Mouse (Mus musculus) G1E (cell line): ENCODE results near the gene Traf3. TPM values are rescaled to one million over a fixed set of nuclear protein-coding genes. Genes with fewer than 3 reads are reported as not detected.

Experiments used
- ATAC-seq: 2 replicates; pipeline ENCODE4 v1.8.0; 2016; ENCODE audit warnings: mild to moderate bottlenecking; ENCODE audit not compliant: insufficient number of reproducible peaks, poor library complexity, low FRiP score, severe bottlenecking; ENCODE audit errors: extremely low read depth
- DNase-seq: peaks from one replicate; pipeline ENCODE4 v3.0.0; 2012; ENCODE audit warnings: low spot score
- H3K27me3 ChIP-seq: 2 replicates; pipeline ENCODE4 v1.6.1; 2012; ENCODE audit warnings: mild to moderate bottlenecking, low read length, inconsistent platforms; ENCODE audit not compliant: insufficient read depth
- H3K36me3 ChIP-seq: replicated peaks from 2 replicates; pipeline ENCODE3; 2012; ENCODE audit warnings: mild to moderate bottlenecking, inconsistent platforms
- H3K4me1 ChIP-seq: 2 replicates; pipeline ENCODE4 v1.6.1; 2012; ENCODE audit warnings: low read depth, low read length, inconsistent platforms, mixed read lengths; ENCODE audit not compliant: insufficient read depth
- H3K4me3 ChIP-seq: 2 replicates; pipeline ENCODE4 v1.5.1; 2012; ENCODE audit warnings: low read depth, mild to moderate bottlenecking, inconsistent platforms, low read length, moderate library complexity, mixed read lengths
- H3K9me3 ChIP-seq: replicated peaks from 2 replicates; pipeline ENCODE4 v1.6.1; 2012; ENCODE audit warnings: inconsistent platforms
- CTCF ChIP-seq: IDR thresholded peaks from 2 replicates; pipeline ENCODE4 v1.5.1; 2012; ENCODE audit warnings: low read depth, low read length, inconsistent platforms, mixed read lengths
- GATA1 ChIP-seq: IDR thresholded peaks from 2 replicates; pipeline ENCODE4 v1.6.1; 2012; ENCODE audit warnings: borderline replicate concordance, low read length, inconsistent platforms, mixed read lengths
- GATA2 ChIP-seq: IDR thresholded peaks from 2 replicates; pipeline ENCODE4 v1.6.1; 2012; ENCODE audit warnings: low read depth, low read length, inconsistent platforms, borderline replicate concordance
- POLR2AphosphoS5 ChIP-seq: IDR thresholded peaks from 2 replicates; pipeline ENCODE4 v1.6.1; 2012; ENCODE audit warnings: low read depth, low read length, inconsistent platforms; ENCODE audit not compliant: insufficient replicate concordance
- TAL1 ChIP-seq: conservative IDR thresholded peaks from 2 replicates; pipeline ENCODE4 v1.6.1; 2012; ENCODE audit warnings: low read depth, low read length, inconsistent platforms, mixed read lengths
- polyA plus RNA-seq: library from polyadenylated mRNA; stranded (reverse); fragments of >175 nt; gene quantifications from 2 replicates; pipeline ENCODE4 v1.2.3, GENCODE M21; 2012
- total RNA-seq, 2 experiments: library from RNA; stranded (forward) in 1 of 2; stranded (reverse) in 1 of 2; fragments of 200-1000 nt in 1 of 2; fragments of >200 nt in 1 of 2; fragmentation: Nextera tagmentation in 1 of 2; gene quantifications; 2 replicates each; pipeline ENCODE4 v1.2.3; 2014 to 2017

Gene Traf3
- total and polyA plus RNA-seq, 3 experiments, result 0.16 TPM; not detected in 2

DNA sequence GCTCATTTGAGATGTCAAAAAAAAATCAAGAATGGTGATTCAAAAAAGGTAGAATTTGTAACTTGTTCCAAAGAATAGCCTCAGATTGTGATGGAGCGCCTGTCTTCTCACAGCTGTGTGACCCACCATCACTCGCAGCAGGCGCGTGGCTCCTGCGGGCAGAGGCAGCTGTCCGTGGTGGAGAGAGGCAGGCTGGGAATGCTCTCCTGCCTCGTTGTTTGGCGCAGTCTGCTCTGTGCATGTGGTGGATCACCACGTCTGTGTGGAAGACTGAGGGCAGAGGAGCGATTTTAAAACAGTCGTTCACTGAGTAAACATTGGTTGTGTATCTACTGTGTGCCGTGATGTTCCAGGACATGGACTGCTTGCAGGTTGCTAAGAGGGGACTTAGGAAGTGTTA lies 77.6 kb downstream of the Traf3 start:
- DNase-seq (no peak), ATAC-seq (no peak)
- H3K36me3 ChIP-seq, result no peaks in the 10 kb centered on the region
- no peak overlapping the region for H3K4me3 ChIP-seq
- H3K27me3 ChIP-seq, result peaks cover 48% of the 10 kb centered on the region
- H3K9me3 ChIP-seq, result no peaks in the 10 kb centered on the region
- H3K4me1 ChIP-seq, result peaks cover 15% of the 10 kb centered on the region
- TF ChIP-seq TAL1, result no peak
- no peak for TF ChIP-seq POLR2AphosphoS5
- no peak for TF ChIP-seq GATA1
- no peak for TF ChIP-seq CTCF
- no peak for TF ChIP-seq GATA2

DNA sequence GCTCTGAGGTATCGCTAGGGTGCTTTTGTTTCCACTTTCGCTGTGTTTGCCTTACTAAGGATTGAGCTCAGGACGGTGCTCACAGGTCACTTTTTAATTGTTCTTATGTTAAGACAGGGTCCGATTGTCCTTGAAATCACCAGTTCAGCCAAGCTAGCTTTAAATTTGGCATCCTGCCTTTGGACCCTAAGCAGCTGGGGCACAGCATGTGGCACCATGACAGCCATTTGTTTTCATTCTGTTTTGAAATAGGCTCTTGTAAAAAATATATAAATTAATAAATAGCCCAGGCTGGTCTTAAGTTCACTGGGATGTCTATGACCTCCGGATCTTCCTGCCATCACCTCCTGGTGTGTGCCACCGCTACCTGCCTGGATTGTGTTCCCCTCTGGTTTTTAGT lies 78.9 kb downstream of the Traf3 start:
- TF ChIP-seq CTCF (no peak), GATA2 (no peak), GATA1 (no peak), POLR2AphosphoS5 (no peak), TAL1 (no peak)
- Histone ChIP-seq H3K4me1 (peaks cover 22% of the 10 kb centered on the region), H3K36me3 (no peaks in the 10 kb centered on the region), H3K27me3 (peaks cover 46% of the 10 kb centered on the region), H3K4me3 (no peak overlapping the region), H3K9me3 (no peaks in the 10 kb centered on the region)
- ATAC-seq, result no peak
- no peak for DNase-seq

DNA sequence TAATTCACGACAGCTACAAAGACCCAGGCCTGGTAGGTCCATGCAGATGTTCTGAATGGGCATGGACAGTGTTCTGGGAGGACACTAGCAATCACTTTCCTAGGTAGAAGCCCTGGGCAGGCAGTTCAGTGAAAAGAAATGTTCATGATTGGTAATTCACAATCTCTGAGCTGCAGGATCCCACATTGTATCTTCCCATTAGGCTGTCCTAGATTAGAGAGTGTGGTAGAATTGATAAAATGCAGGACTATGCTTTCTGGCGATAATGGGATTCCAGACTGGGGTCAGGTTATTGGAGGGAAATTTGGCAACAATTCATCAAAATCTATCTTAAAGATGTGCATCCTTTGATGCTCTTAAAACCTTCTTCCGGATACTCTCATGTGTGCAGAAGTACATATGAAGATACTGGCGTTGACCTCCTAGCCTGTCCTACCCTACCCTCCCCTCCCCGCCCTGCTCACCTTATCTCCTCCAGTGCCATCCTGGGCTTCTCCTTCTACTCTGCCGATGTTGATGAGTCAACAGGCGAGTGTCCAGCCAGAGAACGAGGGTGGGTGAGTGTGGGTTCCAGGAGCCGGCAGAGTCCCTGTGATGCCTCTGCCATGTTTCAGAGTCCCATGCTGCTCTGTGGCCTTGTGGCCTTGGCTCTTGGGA lies 80.8 kb downstream of the Traf3 start:
- no peak overlapping the region for H3K4me3 ChIP-seq
- peaks cover 47% of the 10 kb centered on the region for H3K27me3 ChIP-seq
- H3K4me1 ChIP-seq, result peaks cover 32% of the 10 kb centered on the region
- TF ChIP-seq POLR2AphosphoS5 (no peak), GATA1 (no peak), TAL1 (no peak), GATA2 (no peak), CTCF (no peak)
- ATAC-seq (no peak), DNase-seq (no peak)
- H3K36me3 ChIP-seq, result no peaks in the 10 kb centered on the region
- H3K9me3 ChIP-seq, result no peaks in the 10 kb centered on the region

DNA sequence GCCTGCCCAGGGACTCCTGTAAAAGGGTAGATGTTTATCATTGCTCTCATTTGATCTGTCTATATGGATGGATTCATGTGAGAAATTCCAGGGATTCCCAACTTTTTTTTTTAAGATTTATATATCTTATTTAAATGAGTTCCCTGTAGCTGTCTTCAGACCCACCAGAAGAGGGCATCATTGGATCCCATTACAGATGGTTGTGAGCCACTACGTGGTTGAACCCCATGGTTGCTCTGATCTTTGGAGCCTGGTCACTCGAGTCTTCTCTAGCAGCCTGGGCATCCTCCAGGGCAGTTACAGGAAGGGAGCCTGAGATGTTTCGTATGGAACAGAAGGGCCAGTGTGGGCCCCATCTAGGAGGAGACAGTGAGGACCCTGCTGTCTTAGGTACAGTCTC lies 82.9 kb downstream of the Traf3 start:
- peaks cover 42% of the 10 kb centered on the region for H3K27me3 ChIP-seq
- no peaks in the 10 kb centered on the region for H3K36me3 ChIP-seq
- no peak for ATAC-seq
- DNase-seq, result no peak
- TF ChIP-seq GATA1, result no peak
- no peak for TF ChIP-seq CTCF
- no peak for TF ChIP-seq GATA2
- no peak for TF ChIP-seq TAL1
- no peak for TF ChIP-seq POLR2AphosphoS5
- H3K4me1 ChIP-seq, result peaks cover 38% of the 10 kb centered on the region
- no peak overlapping the region for H3K4me3 ChIP-seq
- H3K9me3 ChIP-seq, result no peaks in the 10 kb centered on the region

DNA sequence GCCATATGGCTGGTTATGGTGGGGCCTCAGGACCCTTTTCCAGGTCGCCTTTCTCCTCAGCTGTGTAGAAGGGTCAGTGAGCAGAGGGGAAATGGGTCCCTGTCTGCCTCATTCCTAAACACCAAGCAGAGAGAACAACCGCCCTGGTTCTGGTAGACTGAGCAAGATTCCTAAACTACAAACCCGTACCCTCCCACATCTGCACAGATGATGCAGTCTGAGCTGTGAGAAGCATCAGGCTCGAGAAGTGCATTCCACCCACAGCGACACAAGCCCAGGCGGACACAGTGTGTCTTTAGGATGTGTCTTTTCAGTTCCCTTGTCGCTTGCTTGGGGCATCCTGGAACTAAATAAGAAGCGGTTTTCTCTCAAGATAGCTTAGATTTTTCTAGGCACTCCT lies 83.9 kb downstream of the Traf3 start:
- ATAC-seq (no peak), DNase-seq (no peak)
- no peaks in the 10 kb centered on the region for H3K36me3 ChIP-seq
- no peak overlapping the region for H3K4me3 ChIP-seq
- H3K27me3 ChIP-seq, result peaks cover 36% of the 10 kb centered on the region
- H3K9me3 ChIP-seq, result no peaks in the 10 kb centered on the region
- no peak for TF ChIP-seq TAL1
- no peak for TF ChIP-seq CTCF
- no peak for TF ChIP-seq GATA1
- TF ChIP-seq GATA2, result no peak
- TF ChIP-seq POLR2AphosphoS5, result no peak
- peaks cover 34% of the 10 kb centered on the region for H3K4me1 ChIP-seq

DNA sequence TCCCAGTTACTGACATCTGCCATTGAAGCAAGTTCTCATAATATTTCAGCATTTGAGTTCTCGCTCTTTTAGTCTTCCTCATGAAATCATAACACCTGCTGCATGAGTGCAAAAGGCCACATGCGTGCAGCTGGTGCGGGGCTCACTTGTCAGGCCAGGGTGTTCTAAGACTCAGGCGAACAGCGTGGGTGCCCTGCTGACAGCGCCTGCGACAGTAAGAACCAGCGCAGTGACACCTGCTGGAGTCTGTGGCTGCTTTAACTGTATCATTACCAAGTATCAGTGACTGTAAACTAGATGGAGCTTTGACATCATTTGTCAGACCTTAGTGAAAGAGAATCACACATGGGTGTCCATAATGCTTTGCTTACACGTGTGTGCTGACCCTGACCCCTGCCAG lies 85.1 kb downstream of the Traf3 start:
- peaks cover 30% of the 10 kb centered on the region for H3K27me3 ChIP-seq
- ATAC-seq, result no peak
- no peak for DNase-seq
- no peaks in the 10 kb centered on the region for H3K36me3 ChIP-seq
- TF ChIP-seq CTCF (no peak), GATA1 (no peak), TAL1 (no peak), POLR2AphosphoS5 (no peak), GATA2 (no peak)
- H3K4me3 ChIP-seq, result no peak overlapping the region
- H3K9me3 ChIP-seq, result no peaks in the 10 kb centered on the region
- peaks cover 34% of the 10 kb centered on the region for H3K4me1 ChIP-seq
